Mouse (Mus musculus): ENCODE measurements around the gene Chit1. TPM values are rescaled to one million over a fixed set of nuclear protein-coding genes. Genes with fewer than 3 reads are reported as not detected.
A peak's percentile ranks its signal among the peaks of the same experiment; 100 is the strongest.

Gene Chit1
- total RNA-seq, 2 experiments from 2014 or later, result not detected

GRCm38 (mm10) chr1:134188989-134189729 is 78.1 kb downstream of the Chit1 start:
- no peak overlapping the region for H3K4me3 ChIP-seq
- H3K27ac ChIP-seq, result peak overlapping the region; percentile 24; the same call in 1 of the 2 replicates
- intact Hi-C loops (cut with DNase I), result no loop called here
- no peak for TF ChIP-seq CTCF (IDR thresholded peaks at IDR 0.05)
- DNase-seq, result no peak

- intact Hi-C loops (cut with DNase I), result no loop called here
These were observed 80.2 kb downstream of the Chit1 start for GRCm38 (mm10) chr1:134191192-134191591.

DNA sequence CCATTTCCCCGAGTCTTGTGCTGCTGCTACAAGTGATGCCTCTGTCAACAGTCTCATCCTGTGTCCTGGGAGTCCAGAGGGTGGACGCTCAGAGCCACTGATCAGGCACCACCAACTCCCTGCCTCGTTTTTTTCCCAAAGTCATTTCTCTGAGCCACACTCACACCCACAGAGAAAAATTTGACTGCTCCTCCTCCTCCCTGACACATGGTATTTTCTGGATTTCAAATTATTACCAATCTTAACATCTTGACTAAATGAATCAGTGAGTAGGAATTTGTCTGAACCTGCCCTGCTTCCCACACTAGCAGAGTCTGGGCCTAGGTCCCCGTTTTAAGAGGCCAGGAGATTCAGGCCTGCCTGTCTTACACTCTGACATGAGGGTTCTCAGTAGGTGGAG is 81.0 kb downstream of the Chit1 start:
- Histone ChIP-seq H3K4me3 (no peak overlapping the region), H3K27ac (peak overlapping the region; percentile 93)
- TF ChIP-seq CTCF (IDR thresholded peaks at IDR 0.05), result no peak
- intact Hi-C loops (cut with DNase I), result no loop called here
- DNase-seq, result no peak

More at GRCm38 (mm10) chr1:134191192-134191591, 80.2 kb downstream of the Chit1 start:
- peak; percentile 67 for DNase-seq
- H3K27ac ChIP-seq, result peak overlapping the region; percentile 93
- no peak overlapping the region for H3K4me3 ChIP-seq
- TF ChIP-seq CTCF (IDR thresholded peaks at IDR 0.05), result no peak

DNA sequence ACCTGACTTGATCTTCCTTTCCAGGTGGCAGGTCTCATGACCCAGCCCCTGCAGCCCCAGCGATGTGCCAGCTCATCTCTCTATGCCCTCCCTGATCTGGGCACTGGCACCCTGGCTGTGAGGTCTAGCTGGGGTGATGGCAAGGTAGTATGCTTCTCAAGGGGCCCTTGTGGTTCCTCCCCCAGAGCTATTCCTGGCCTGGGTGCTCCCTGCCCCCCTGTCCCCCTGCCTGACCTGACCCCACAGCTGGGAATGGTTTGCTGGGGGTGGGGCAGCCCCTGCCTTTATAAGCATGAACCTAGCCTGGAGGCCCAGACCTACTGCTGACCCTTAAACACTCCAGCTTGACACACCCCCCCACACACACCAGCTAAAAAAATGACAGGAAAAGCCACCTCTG is 82.1 kb downstream of the Chit1 start, which contains the start of gene Mybph:
Mybph (plus strand) TSS at position 323 of the 400 bp plus-strand sequence.
- intact Hi-C loops (cut with DNase I), result no loop called here
- TF ChIP-seq CTCF (IDR thresholded peaks at IDR 0.05), result no peak
- DNase-seq, result peak; percentile 84
- Histone ChIP-seq H3K27ac (peak within 1 kb of the TSS; percentile 93), H3K4me3 (peak within 1 kb of the TSS; percentile 74)

DNA sequence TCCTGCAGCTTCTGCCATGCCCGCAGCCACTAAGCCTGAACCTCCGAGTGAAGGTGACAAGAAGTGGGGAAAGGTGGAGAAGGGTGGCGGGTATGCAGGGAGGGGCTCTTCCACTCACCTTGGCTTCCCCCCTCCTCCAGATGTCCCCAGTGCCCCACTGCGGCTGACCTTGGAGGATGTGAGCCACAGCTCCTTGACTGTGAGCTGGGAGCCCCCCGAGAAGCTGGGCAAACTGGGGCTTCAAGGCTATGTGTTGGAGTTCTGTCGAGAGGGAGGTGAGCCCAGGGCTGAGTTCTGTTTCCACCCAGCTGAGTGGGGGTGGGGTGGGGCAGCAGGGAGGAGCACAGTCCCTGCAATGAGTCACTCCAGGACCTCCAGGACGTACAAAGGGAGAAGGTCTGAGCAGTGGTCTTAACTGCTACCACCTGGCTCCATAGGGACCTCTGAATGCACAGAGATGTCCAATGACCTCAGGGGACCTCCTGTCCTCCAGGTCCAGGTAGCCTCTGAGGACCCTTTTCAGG is 82.7 kb downstream of the Chit1 start:
- Histone ChIP-seq H3K4me3 (peak overlapping the region; percentile 74), H3K27ac (peak overlapping the region; percentile 93)
- intact Hi-C loops (cut with DNase I), result no loop called here
- DNase-seq, result peak; percentile 62
- TF ChIP-seq CTCF (IDR thresholded peaks at IDR 0.05), result no peak

- TF ChIP-seq CTCF (IDR thresholded peaks at IDR 0.05), result no peak
- intact Hi-C loops (cut with DNase I), result no loop called here
- Histone ChIP-seq H3K27ac (peak overlapping the region; percentile 93), H3K4me3 (peak overlapping the region; percentile 74)
- peak; percentile 49 for DNase-seq
These were observed 83.4 kb downstream of the Chit1 start for GRCm38 (mm10) chr1:134194298-134195022.

DNA sequence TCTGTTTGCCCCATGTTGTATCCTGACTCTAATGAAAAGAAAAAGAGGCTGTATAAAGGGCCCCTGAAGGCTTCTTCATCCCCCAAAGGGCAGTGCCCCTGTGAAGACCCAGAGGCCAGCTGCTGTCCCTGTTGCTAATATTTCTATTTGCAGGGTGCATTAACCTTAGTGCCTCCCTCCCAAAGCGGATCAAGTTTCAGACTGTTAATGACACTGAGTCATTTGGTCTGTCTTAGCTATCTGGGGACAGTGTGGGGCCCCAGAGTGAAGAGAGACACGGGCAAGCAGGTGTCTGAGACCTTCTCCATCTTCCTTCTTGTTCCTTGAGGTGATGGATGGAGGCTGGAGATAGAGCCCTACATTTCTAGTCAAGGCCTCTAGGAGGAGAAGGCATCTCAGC is 84.1 kb downstream of the Chit1 start:
- peak; percentile 52 for DNase-seq
- peak overlapping the region; percentile 93 for H3K27ac ChIP-seq
- intact Hi-C loops (cut with DNase I), result no loop called here
- peak overlapping the region; percentile 74 for H3K4me3 ChIP-seq
- no peak for TF ChIP-seq CTCF (IDR thresholded peaks at IDR 0.05)

DNA sequence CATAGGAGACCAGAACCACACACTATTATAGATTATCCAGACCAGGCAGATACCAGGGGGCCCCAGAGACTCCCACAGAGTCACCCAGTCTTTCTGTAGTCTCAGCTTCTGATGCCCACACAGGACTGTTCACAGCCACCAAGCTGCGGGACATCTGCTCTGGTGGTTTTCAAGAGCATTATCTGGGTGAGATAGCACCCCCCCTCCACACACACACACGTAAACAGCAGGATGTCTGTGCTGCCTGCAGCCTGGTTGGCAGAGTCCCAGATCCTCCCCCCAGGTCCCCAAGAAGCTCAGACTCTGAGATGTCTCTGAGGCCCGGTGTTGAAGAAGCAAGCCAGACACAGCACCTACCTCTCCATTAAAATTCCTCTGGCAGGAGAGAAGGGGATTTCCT is 84.5 kb downstream of the Chit1 start:
- Histone ChIP-seq H3K4me3 (peak overlapping the region; percentile 74), H3K27ac (peak overlapping the region; percentile 93)
- intact Hi-C loops (cut with DNase I), result no loop called here
- no peak for TF ChIP-seq CTCF (IDR thresholded peaks at IDR 0.05)
- DNase-seq, result peak; percentile 79

GRCm38 (mm10) chr1:134195979-134196378 is 84.9 kb downstream of the Chit1 start:
- no peak for TF ChIP-seq CTCF (IDR thresholded peaks at IDR 0.05)
- peak overlapping the region; percentile 74 for H3K4me3 ChIP-seq
- DNase-seq, result peak; percentile 91
- H3K27ac ChIP-seq, result peak overlapping the region; percentile 93
- intact Hi-C loops (cut with DNase I), result loop anchor here (1.0 to 2.0 kb wide), 3 partner anchors 49 to 135 kb away; no protein-coding TSS in a partner anchor

DNA sequence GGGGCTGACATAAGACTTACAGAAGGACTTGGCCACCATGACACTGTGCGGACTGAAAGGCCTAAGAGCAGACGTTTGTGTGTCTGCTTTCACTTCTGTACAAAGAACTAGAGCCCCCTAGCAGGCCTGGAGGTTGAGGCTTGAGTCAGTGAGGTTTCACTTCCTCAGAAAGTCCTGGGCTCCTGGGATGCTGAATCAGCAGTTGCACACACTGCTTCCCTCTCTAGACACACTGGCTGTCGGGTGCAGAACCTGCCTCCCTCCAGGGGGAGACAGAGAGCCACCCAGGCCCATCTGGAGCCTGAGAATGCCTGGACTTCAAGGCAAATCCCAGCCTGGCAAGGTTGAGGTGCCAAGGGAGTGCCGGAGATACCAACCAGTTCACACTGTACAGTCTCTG is 85.3 kb downstream of the Chit1 start:
- peak; percentile 94 for TF ChIP-seq CTCF (IDR thresholded peaks at IDR 0.05)
- DNase-seq, result peak; percentile 88
- intact Hi-C loops (cut with DNase I), result loop anchor here (1.0 to 2.0 kb wide), 3 partner anchors 48 to 134 kb away; no protein-coding TSS in a partner anchor
- Histone ChIP-seq H3K4me3 (peak overlapping the region; percentile 74), H3K27ac (peak overlapping the region; percentile 93)

- Histone ChIP-seq H3K4me3 (peak overlapping the region; percentile 74), H3K27ac (peak overlapping the region; percentile 93)
- TF ChIP-seq CTCF (IDR thresholded peaks at IDR 0.05), result no peak
- DNase-seq, result no peak
- intact Hi-C loops (cut with DNase I), result loop anchor here (2.0 kb wide), 2 partner anchors 47 to 133 kb away; no protein-coding TSS in a partner anchor
These were observed 86.4 kb downstream of the Chit1 start for GRCm38 (mm10) chr1:134197325-134197982.

Data from gastrocnemius, adult 2 months (tissue).